Mouse (Mus musculus): ENCODE data around the gene Snw1. TPM values are rescaled to one million over a fixed set of nuclear protein-coding genes. Genes with fewer than 3 reads are reported as not detected.

The Snw1 gene
- polyA plus RNA-seq (2012; rRNA removed) = 4.9 and 5.3 TPM in 2 replicates

DNA sequence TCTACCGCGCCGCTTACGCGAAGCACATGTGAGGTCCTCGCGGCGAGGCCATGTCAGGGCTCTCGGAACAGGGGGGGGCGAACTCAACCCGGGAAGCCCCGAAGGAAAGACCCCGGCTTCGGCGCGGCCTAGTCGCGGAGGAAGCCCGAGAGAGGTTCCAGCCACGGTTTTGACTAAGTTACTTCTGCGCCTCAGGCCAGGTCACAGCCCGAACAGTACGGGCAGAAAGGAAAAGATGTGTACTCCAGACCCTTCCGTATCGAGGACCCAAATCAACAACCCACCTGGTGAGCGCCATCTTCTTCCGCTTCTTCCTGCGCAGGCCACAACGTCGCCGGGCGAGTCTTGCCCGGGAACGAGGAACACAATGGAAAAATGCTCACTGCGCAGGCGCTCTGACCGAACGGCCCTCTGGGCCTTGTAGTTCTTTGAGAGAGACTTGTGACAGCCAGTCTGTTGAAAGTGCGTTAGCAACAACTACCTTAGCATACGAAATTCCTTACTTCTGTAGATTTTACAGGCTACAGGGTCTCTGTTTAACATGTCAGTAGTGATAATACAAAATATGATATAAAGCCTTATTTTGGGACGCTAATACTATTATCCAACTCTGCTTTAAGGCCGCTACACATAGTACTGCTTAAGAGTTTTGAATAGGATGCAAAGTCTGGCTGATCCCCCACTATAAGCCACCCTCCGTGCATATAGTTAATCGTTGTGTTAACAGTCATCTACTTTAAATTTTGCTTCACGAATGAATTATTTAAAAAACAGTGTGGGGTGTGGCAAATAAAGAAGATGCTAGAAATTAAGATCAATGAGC, at the start of gene Snw1:
Gene Snw1 (minus strand): TSS at position 311 of the 823 bp plus-strand sequence.

GRCm38 (mm10) chr12:87514016-87514415, 41.9 kb upstream of the Snw1 start, which contains the start of gene Gm8300:
Gene Gm8300, plus strand, starts transcription at chr12:87514316.

GRCm38 (mm10) chr12:87494421-87494820, 22.3 kb upstream of the Snw1 start, which contains the start of gene Gm5788:
Gene Gm5788, plus strand, starts transcription at chr12:87494721.

DNA sequence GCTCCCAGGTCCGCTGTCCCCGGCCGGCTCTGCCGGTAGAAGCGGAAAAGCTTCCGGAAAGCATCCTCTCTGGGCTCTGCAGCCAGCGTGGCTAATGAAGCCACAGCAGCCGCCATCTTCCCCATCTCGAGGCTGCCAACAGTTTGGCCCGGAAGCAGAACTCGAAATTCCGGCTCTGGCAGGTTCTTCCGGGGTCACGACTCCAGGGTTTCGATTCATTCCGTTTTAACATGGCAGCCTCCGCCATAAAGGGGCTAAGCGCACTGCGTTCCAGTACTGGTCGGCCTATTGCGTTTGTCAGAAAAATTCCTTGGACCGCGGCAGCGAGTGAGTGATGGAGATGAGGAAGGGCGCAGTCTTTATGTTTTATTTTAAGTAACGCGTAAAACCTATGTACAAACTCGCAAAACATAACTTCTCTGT, 28.4 kb downstream of the Snw1 start, which contains the start of the genes Slirp and Alkbh1:
Gene Slirp (plus strand): TSS at position 197 of the 423 bp plus-strand sequence.
Gene Alkbh1 (minus strand): TSS at position 318 of the 423 bp plus-strand sequence.

Other genes starting within 250 kb of the Snw1 start
- 0.24 and 0.64 TPM in 2 replicates for gene Noxred1, start 233.5 kb downstream of the Snw1 start, polyA plus RNA-seq (2012; rRNA removed)
- gene Vipas39, start 206.0 kb downstream of the Snw1 start, polyA plus RNA-seq (2012; rRNA removed) = 33.8 and 39.1 TPM in 2 replicates
- gene Ahsa1, start 205.8 kb downstream of the Snw1 start, polyA plus RNA-seq (2012; rRNA removed) = 74.1 and 75.4 TPM in 2 replicates
- 1.4 and 1.7 TPM in 2 replicates for gene Ism2, start 172.6 kb downstream of the Snw1 start, polyA plus RNA-seq (2012; rRNA removed)
- 8.2 and 19.2 TPM in 2 replicates for gene Sptlc2, start 83.9 kb downstream of the Snw1 start, polyA plus RNA-seq (2012; rRNA removed)
- gene Slirp, start 28.4 kb downstream of the Snw1 start, polyA plus RNA-seq (2012; rRNA removed) = 7.3 and 12.3 TPM in 2 replicates
- gene Alkbh1, start 28.3 kb downstream of the Snw1 start, polyA plus RNA-seq (2012; rRNA removed) = 22.2 and 22.5 TPM in 2 replicates
- gene Gm5788, start 22.4 kb upstream of the Snw1 start, polyA plus RNA-seq (2012; rRNA removed) = not detected in 2 replicates
- gene Gm8300, start 42.0 kb upstream of the Snw1 start, polyA plus RNA-seq (2012; rRNA removed) = not detected in 2 replicates
- 1.2 and 2.1 TPM in 2 replicates for gene Oog1, start 130.4 kb upstream of the Snw1 start, polyA plus RNA-seq (2012; rRNA removed)
- gene Gm4027, start 146.6 kb upstream of the Snw1 start, polyA plus RNA-seq (2012; rRNA removed) = not detected in 2 replicates
- not detected in 2 replicates for gene Gm16381, start 172.3 kb upstream of the Snw1 start, polyA plus RNA-seq (2012; rRNA removed)

Data from ovary, adult 2 months (tissue).